Mouse (Mus musculus) olfactory bulb, adult 2 months (tissue): ENCODE data around the gene Arhgap10.

ENCODE experiments used
- CTCF ChIP-seq: fragments of 200-500 bp; IDR thresholded peaks from 2 replicates; pipeline ENCODE4 v1.5.1; 2012; ENCODE audit warnings: low read depth, mild to moderate bottlenecking, low read length, moderate library complexity; ENCODE audit not compliant: insufficient read depth
- POLR2A ChIP-seq: fragments of 200-500 bp; IDR thresholded peaks from 2 replicates; pipeline ENCODE4 v1.6.1; 2012; ENCODE audit warnings: mild to moderate bottlenecking, low read depth, low read length, moderate library complexity; ENCODE audit not compliant: insufficient read depth

DNA sequence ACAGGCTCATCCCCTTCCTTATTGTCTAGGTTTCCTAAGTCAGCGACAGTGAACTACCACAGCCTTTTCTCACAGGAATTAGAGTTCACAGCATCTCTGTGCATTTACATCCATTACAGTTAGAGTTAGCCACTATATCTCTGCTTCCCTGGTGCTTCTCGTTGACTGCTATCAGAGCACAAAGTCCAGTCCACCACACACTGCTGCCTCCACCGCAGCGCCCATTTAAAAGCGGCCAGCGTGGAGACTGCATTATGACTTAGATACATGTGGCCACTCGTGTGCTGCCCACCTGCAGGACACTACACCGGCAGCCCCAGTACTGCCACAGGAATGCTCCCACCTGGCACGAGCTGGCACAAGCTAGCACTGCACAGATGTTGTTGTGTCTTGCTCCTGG lies 90.3 kb downstream of the Arhgap10 start:
- TF ChIP-seq POLR2A (no peak), CTCF (no peak)
